In the genomic region with DNA sequence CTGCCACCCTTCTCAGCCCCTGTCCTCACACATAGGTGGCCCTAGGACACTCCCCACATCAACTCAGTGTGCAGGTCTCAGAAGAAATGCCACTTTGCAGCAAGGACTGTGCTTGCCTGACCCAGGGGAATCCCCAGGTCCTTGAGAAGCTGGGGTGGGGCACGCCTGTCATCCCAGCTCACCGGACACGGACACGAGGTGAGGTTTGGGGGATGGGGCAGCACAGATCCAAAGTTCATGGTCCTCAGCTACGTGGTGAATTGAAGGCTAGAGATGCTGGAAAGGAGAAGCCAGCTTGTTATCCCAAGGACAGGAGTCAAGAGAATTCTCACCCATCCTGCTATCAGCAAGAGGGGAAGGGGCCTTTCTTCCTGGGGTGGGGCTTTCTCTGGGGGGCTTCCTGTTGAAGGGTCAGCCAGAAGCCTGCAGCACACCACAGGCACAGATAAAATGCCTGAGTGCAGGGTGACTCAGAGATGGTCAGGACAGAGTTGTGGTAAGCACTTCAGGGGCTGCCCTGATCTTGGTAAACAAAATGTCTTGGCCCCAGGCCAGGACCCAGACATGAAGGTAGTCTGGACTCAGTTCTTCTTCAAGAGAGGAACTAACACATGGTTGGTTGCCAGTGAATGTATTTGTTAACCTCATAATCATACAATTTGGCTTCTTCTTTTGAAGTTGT, we compare ENCODE assay signal across 8 mouse cellular contexts. TPM values are rescaled to one million over a fixed set of nuclear protein-coding genes. Genes with fewer than 3 reads are reported as not detected.
A peak's percentile ranks its signal among the peaks of the same experiment; 100 is the strongest.
DNase-seq lines count a peak whose midpoint lies in the region; ATAC-seq and TF ChIP-seq lines count a peak whose summit lies in the region.

No protein-coding gene starts in this region.

- ATAC-seq in liver, postnatal 0 days = peak; percentile 66
- no peak for ATAC-seq in erythroblast, adult 5-6 weeks (replicated peaks; ENCODE audit: low FRiP score, poor library complexity, severe bottlenecking)

- H3K9ac ChIP-seq in liver, postnatal 0 days (replicated peaks) = no peak overlapping the region

- peak; percentile 65 for TF ChIP-seq EP300 in liver, postnatal 0 days (IDR thresholded peaks at IDR 0.05; ENCODE audit: low read depth)

- no peaks in the 10 kb centered on the region for H3K9me3 ChIP-seq in liver, postnatal 0 days (ENCODE audit: low read length)

- DNase-seq in ovary, adult 18-20 months (ENCODE audit: low spot score) = peak; percentile 70
- DNase-seq in ovary, postnatal 10 days (ENCODE audit: low spot score) = no peak
- DNase-seq in adrenal gland, postnatal 25 days = peak; percentile 71
- peak; percentile 68 for DNase-seq in heart, postnatal 4 days
- peak; percentile 67 for DNase-seq in liver, postnatal 0 days
- peak; percentile 74 to 85 for DNase-seq in spleen, postnatal 4 days (ENCODE audit: low spot score in 2 of 2)
- DNase-seq in cerebellum, adult 11-12 months = no peak

- no peaks in the 10 kb centered on the region for H3K27me3 ChIP-seq in liver, postnatal 0 days (ENCODE audit: insufficient read depth, low read length)

- 18% methylated on average over 5 of the region's 5 CpGs for WGBS in liver, postnatal 0 days (ENCODE audit: insufficient replicate concordance)

- H3K4me3 ChIP-seq in liver, postnatal 0 days (ENCODE audit: low read depth, low read length) = no peak overlapping the region

- H3K27ac ChIP-seq in liver, postnatal 0 days (ENCODE audit: low read depth) = peak overlapping the region; percentile 69

- no peak overlapping the region for H3K4me2 ChIP-seq in liver, postnatal 0 days (ENCODE audit: low read depth, low read length)

- H3K4me1 ChIP-seq in liver, postnatal 0 days (ENCODE audit: insufficient read depth) = peaks cover 23% of the 10 kb centered on the region

- no peak for TF ChIP-seq CTCF in liver, postnatal 0 days (IDR thresholded peaks at IDR 0.05; ENCODE audit: low read depth)

- H3K36me3 ChIP-seq in liver, postnatal 0 days (replicated peaks; ENCODE audit: insufficient read depth, low read length) = peaks cover 56% of the 10 kb centered on the region

RNA-seq across cellular contexts. Expression of gene Polr2e, which starts 6.7 kb away (rescaled TPM):
- total RNA-seq in adrenal gland, postnatal 25 days (2021) = 84.3 and 101 TPM in 2 replicates
- total RNA-seq in heart, postnatal 4 days (2021) = 10 to 100 TPM; 66.6 to 70.7 TPM
- polyA plus RNA-seq in liver, postnatal 0 days (2015; fragmentation: Nextera tagmentation; extraction: Ambion mirVana) = 57.0 and 58.3 TPM in 2 replicates
- total RNA-seq in erythroblast, adult 5-6 weeks (2015; ENCODE audit: low replicate concordance) = 23.6 and 33.4 TPM in 2 replicates
- total RNA-seq in erythroblast, adult 5-6 weeks (2017; ENCODE audit: low replicate concordance) = 4.5 and 9.9 TPM in 2 replicates

RNA-seq across cellular contexts. Expression of gene Gpx4, which starts 14.0 kb away (rescaled TPM):
- 977 and 1,201 TPM in 2 replicates for total RNA-seq in adrenal gland, postnatal 25 days (2021)
- total RNA-seq in heart, postnatal 4 days (2021) = 100 to 1,000 TPM; 450 to 489 TPM
- 537 and 560 TPM in 2 replicates for polyA plus RNA-seq in liver, postnatal 0 days (2015; fragmentation: Nextera tagmentation; extraction: Ambion mirVana)
- total RNA-seq in erythroblast, adult 5-6 weeks (2015; ENCODE audit: low replicate concordance) = 108 and 169 TPM in 2 replicates
- 96.3 and 123 TPM in 2 replicates for total RNA-seq in erythroblast, adult 5-6 weeks (2017; ENCODE audit: low replicate concordance)

RNA-seq across cellular contexts. Expression of gene Arhgap45, which starts 16.5 kb away (rescaled TPM):
- total RNA-seq in adrenal gland, postnatal 25 days (2021) = 3.7 and 4.3 TPM in 2 replicates
- 1 to 10 TPM; 4.0 to 4.1 TPM for total RNA-seq in heart, postnatal 4 days (2021)
- 12.1 and 14.2 TPM in 2 replicates for polyA plus RNA-seq in liver, postnatal 0 days (2015; fragmentation: Nextera tagmentation; extraction: Ambion mirVana)
- 23.1 and 31.6 TPM in 2 replicates for total RNA-seq in erythroblast, adult 5-6 weeks (2015; ENCODE audit: low replicate concordance)
- 28.6 and 35.8 TPM in 2 replicates for total RNA-seq in erythroblast, adult 5-6 weeks (2017; ENCODE audit: low replicate concordance)

RNA-seq across cellular contexts. Expression of gene Abca7, which starts 36.6 kb away (rescaled TPM):
- 24.2 and 29.1 TPM in 2 replicates for total RNA-seq in adrenal gland, postnatal 25 days (2021)
- 1 to 10 TPM; 6.9 to 8.1 TPM for total RNA-seq in heart, postnatal 4 days (2021)
- polyA plus RNA-seq in liver, postnatal 0 days (2015; fragmentation: Nextera tagmentation; extraction: Ambion mirVana) = 2.5 and 3.1 TPM in 2 replicates
- total RNA-seq in erythroblast, adult 5-6 weeks (2015; ENCODE audit: low replicate concordance) = 14.4 and 18.2 TPM in 2 replicates
- total RNA-seq in erythroblast, adult 5-6 weeks (2017; ENCODE audit: low replicate concordance) = 19.4 and 27.7 TPM in 2 replicates

RNA-seq across cellular contexts. Expression of gene Cnn2, which starts 44.6 kb away (rescaled TPM):
- total RNA-seq in adrenal gland, postnatal 25 days (2021) = 28.3 and 29.8 TPM in 2 replicates
- total RNA-seq in heart, postnatal 4 days (2021) = 100 to 1,000 TPM; 109 to 113 TPM
- 40.7 and 42.8 TPM in 2 replicates for polyA plus RNA-seq in liver, postnatal 0 days (2015; fragmentation: Nextera tagmentation; extraction: Ambion mirVana)
- 33.8 and 46.6 TPM in 2 replicates for total RNA-seq in erythroblast, adult 5-6 weeks (2015; ENCODE audit: low replicate concordance)
- 30.0 and 73.0 TPM in 2 replicates for total RNA-seq in erythroblast, adult 5-6 weeks (2017; ENCODE audit: low replicate concordance)

Comparison
In these comparisons a context has a peak if more than half of its experiments do, and no peak if none do; other contexts are left out.
1. DNase-seq: peak in ovary, adult 18-20 months (single experiment), adrenal gland, postnatal 25 days (single experiment), heart, postnatal 4 days (single experiment), liver, postnatal 0 days (single experiment) and spleen, postnatal 4 days (2 of 2); none in ovary, postnatal 10 days (single experiment) and cerebellum, adult 11-12 months (single experiment).